Mouse (Mus musculus) liver, adult (tissue): ENCODE results near the gene Cyp1a1.

Experiments used
- GATA4 ChIP-seq: IDR thresholded peaks from 2 replicates; pipeline ENCODE4 v1.6.1; 2014; ENCODE audit warnings: mild to moderate bottlenecking, low read length; ENCODE audit not compliant: insufficient replicate concordance

Cyp1a1 gene

DNA sequence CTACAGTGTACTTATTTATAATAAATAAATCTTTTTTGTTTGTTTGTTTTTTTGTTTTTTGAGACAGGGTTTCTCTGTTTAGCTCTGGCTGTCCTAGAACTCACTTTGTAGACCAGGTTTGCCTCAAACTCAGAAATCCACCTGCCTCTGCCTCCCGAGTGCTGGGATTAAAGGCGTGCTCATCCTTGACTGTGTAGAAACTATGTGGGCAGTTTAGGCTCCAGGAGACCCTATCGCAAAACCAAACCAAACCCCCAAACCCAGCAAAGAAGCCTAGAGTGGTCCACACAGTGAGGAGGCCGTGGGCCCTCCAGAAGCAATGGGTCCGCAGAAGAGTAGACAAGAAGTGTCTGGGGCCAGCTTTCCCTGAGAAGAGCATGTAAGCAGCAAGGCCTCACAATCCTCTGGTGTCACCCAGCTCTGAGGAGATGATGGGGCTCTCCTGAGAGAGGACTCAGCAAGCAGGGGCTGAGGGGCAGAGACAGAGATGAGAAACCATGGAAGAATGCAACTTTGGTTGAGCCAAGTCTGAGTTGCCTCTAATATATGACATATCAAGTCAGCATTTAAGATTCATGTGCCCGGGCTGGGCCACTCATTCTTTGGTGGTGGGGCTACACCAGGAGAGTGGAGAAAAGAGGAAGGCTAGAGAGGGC, 37.5 kb upstream of the Cyp1a1 start:
- no peak for TF ChIP-seq GATA4

- TF ChIP-seq GATA4: no peak
Measured at GRCm38 (mm10) chr9:57650786-57651311, 36.9 kb upstream of the Cyp1a1 start.

GRCm38 (mm10) chr9:57652351-57652750, 35.4 kb upstream of the Cyp1a1 start:
- no peak for TF ChIP-seq GATA4

DNA sequence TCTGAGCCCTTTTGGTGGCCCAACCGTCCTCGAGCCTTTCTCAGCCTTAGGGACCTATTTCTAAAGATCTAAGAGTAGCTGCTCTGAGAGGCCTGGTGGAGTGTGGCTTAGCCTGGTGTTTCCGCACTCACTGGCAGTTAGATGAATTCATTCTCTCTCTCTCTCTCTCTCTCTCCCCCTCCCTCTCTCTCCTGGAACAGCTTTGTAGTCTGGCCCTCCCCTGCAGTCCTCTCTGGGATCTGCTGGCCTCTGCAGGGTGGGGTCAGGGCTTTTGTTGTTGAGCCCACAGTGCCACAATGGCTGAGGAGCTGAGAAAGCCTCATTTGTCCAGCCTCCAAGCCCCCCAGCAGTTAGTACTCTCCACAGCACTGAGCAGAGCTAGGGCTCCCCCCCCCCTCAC, 34.9 kb upstream of the Cyp1a1 start:
- no peak for TF ChIP-seq GATA4

DNA sequence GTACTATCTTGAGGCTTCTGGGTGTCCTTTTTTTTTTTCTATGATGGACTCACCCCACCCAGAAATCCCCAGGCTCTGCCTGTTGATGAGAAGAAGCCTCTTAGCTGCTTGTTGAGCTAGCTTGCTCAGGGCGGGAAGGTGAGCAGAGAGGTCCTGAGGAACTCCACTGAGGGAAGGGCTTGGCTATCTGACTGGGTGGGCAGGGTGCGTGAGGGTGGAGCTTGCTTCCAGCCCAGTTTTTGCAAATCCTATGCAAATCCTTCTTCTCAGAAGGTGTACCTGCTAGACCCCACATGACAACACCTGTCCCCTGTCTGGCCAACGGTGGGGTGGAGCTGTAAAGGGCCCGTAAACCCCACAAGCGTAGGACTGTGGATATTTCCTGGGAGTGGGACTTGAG, 34.4 kb upstream of the Cyp1a1 start, which contains the start of gene Csk:
Csk (minus strand) TSS at position 349 of the 400 bp plus-strand sequence.
- TF ChIP-seq GATA4: no peak

- no peak for TF ChIP-seq GATA4
Measured at GRCm38 (mm10) chr9:57654966-57655365, 32.8 kb upstream of the Cyp1a1 start.

GRCm38 (mm10) chr9:57655749-57656148, 32.0 kb upstream of the Cyp1a1 start:
- no peak for TF ChIP-seq GATA4

DNA sequence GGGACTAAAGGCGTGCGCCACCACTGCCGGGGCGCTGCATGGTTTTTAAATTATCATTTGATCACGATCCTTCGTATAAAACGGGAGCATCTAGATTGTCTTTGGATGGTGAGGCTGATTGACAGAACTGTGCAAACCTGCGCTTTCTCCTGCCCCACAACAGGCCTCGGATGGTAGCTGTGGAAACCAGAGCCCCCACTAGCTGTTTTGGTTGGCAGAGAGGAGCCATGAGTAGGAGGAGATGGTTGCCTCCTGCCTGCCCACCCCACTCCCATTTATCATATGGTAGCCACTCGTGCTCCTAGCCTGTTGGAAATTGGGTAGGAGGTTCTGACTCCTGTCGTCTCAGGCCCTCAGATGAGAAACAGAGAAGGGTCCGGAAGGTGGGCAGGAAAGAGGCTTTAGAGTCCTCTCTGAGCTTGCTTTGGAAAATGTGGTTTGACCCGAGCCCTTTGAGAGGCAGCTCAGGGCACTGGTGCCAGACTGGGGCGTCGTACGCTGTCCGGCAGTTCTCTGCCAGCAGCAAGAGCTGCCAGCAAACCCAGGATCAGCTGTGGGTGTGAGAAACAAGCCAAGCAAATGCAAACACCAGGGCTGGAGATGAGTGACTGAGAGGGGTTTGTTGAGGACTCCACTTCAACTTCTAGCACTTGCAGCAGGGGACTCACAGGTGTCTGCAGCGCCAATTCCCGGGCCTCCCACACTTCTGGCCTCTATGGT, 30.9 kb upstream of the Cyp1a1 start:
- no peak for TF ChIP-seq GATA4

GRCm38 (mm10) chr9:57657843-57658242, 29.9 kb upstream of the Cyp1a1 start:
- no peak for TF ChIP-seq GATA4

DNA sequence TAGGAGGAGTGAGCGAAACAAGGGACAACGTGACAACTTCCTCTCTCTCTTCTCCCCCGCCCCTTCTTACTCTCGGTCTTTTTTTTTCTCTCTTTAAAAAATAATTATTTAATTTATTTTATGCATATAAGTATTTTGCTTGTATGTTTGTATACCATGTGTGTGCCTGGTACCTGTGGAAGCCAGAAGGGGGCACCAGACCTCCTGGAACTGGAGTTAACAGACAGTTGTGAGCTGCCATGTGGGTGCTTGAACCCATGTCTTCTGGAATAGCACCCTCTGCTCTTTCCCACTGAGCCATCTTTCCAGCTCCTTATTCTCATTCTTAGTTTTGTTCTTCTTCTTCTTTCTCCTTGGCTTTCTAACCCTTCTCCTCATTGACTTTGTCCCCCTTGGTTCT, 28.8 kb upstream of the Cyp1a1 start:
- TF ChIP-seq GATA4: no peak

GRCm38 (mm10) chr9:57659774-57660173, 28.0 kb upstream of the Cyp1a1 start:
- no peak for TF ChIP-seq GATA4

DNA sequence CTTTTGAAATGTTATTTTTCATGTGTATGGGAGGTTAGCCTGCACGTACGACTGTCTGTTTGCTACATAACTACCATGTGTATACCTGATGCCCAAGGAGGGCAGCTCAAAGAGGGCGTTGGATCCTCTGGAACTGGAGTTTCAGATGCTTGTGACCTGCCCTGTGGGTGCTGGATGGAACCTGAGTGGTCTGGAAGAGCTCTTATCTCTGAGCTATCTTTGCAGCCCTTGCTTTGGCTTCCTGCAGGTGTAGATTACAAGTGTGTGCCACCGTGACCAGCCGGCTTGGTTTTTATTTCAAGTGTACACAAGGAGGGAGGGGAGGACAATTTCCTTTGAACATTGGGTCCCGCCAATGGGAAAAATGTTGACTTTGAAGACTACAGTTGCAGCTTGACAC, 27.2 kb upstream of the Cyp1a1 start:
- no peak for TF ChIP-seq GATA4

DNA sequence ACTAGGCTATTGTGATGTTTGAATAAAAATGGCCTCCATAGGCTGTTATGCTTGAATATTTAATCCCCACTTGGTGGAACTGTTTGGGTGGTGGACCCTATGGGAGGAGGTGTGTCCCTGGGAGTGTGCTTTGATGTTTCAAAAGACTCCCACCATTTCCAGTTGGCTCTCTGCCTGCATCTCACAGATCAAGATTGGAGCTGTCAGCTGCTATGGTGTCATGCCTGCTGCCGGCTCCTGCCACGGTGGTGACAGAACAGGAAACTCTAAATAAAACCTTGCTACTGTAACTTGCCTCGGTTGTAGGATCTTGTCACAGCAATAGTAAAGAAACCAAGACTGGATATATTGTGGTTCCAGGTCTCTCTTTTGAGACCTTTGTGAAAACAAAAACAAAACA, 26.2 kb upstream of the Cyp1a1 start:
- no peak for TF ChIP-seq GATA4

GRCm38 (mm10) chr9:57664616-57665015, 23.1 kb upstream of the Cyp1a1 start:
- peak; percentile 59; the same call in 1 of the 2 replicates for TF ChIP-seq GATA4

DNA sequence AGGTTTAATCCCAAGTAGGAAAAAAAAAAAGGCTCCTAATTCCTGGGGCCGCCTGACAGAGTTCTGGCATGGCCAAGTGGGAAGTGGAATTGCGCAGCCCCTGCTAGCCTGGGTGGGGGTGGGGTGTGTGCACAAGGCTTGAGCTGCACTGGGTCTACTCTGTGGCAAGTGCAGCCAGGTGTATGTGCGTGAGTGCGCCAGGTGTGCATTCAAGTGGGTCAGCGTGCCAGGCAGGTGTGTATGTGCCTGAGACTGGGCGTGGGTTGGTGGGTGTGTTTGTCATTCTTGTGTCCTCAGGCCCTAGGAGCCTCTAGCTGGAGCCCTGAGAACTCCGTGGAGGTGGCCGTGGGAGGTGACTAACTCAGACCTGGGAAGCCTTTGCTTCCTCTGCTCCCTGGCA, 21.2 kb upstream of the Cyp1a1 start:
- TF ChIP-seq GATA4: no peak

- TF ChIP-seq GATA4: no peak
Measured at GRCm38 (mm10) chr9:57667136-57667535, 20.6 kb upstream of the Cyp1a1 start.
